Mouse (Mus musculus) G1E (cell line): Measurements from ENCODE around the gene Gm17387.

Source experiments
- CTCF ChIP-seq: IDR thresholded peaks from 2 replicates; pipeline ENCODE4 v1.5.1; 2012; ENCODE audit warnings: low read depth, low read length, inconsistent platforms, mixed read lengths
- TAL1 ChIP-seq: conservative IDR thresholded peaks from 2 replicates; pipeline ENCODE4 v1.6.1; 2012; ENCODE audit warnings: low read depth, low read length, inconsistent platforms, mixed read lengths

GRCm38 (mm10) chr7:141039386-141040107 is 10.6 kb downstream of the Gm17387 start:
- TF ChIP-seq CTCF (no peak), TAL1 (no peak)
